Mouse (Mus musculus): Measurements from ENCODE around the gene Olfr1329.
"Not testable (repeated sequence)": the region's sequence is repeated elsewhere in the genome, so short reads cannot be mapped to it uniquely, and the experiment has no call there.

Gene Olfr1329

DNA sequence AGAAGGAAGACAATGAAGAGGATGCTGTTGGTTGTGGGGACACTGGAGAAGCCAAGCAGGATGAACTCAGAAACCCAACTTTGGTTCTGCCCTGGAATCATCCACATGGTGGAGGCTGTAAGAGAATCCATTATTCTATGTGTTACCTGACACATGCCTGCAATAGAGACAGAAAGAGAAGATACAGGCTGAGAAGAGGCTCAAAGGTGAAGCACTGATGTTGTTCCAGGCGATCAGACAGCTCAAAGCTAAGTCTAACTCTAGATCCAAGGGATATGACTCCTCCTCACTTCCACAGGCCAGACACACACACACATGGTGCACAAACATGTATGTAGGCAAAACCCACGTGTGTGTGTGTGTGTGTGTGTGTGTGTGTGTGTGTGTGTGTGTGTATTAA, at the start of gene Olfr1329:
TSS of gene Olfr1329 (minus strand) at position 101 of the 400 bp plus-strand sequence.
- not testable (repeated sequence) for DNase-seq

DNA sequence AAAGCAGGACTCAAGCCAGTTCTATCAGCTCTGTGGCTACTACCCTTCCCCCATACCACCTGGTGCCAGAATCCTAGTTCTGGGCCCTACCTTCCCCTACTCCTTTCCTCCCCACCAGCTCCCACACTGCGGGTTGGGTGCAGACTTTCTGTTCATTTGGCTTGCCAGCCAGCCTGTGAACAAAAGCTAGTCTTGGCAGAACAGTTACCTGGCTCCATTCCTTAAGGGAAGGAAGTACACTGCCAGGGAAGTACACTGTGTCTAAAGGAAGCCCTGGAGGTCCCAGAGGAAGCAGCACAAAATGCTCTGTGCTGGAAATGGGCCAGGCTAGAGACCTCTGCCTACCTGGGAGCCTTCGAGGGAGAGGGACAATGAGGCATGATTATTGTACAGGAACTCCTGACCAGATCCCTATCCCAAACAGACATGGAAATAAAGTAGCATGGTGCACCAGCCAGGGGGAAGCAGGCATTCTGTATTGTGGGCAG, 43.9 kb upstream of the Olfr1329 start, which contains the start of gene Lao1:
TSS of gene Lao1 (plus strand) at position 438 of the 488 bp plus-strand sequence.
- DNase-seq, result peak; percentile 39

DNA sequence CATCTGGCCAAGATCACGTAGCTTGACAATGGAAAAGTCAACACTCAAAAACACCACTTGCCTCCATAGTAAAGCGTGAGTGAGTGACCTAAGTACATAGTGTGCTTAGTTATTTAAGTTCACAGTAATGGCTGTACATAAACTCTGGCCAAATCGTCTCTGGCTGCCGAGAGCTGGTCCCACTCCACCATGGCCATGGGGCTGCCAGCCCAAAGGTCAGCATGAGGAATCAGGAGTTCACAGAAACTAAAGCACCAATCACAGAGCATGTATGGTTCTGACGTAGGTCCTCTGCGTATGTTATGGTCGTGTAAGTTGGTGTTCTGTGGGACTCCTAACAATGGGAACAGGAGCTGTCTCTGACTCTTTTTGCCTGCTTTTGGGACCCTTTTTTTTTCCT, 41.5 kb upstream of the Olfr1329 start:
- DNase-seq, result no peak

DNA sequence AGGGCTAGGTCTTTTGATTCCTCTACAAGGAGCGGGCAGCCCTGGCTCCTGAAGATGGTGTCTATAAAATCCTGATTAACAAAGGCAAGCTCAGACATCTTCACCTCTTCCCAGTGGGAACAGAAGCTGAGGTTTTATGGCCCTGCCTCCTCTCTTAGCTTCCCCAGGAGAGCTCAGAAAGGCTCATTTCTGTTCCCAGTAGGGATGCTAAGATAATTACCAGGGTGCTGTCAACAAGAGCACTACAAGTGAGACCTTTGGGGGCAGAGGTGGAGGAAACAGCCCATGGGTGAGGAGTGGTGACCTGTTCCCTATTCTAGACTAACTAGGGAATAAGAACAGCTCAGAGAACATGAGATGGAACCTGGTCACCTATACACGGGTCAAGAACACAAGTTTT, 21.2 kb upstream of the Olfr1329 start, which contains the start of gene Olfr1328:
TSS of gene Olfr1328 (minus strand) at position 101 of the 400 bp plus-strand sequence.
- DNase-seq, result no peak

DNA sequence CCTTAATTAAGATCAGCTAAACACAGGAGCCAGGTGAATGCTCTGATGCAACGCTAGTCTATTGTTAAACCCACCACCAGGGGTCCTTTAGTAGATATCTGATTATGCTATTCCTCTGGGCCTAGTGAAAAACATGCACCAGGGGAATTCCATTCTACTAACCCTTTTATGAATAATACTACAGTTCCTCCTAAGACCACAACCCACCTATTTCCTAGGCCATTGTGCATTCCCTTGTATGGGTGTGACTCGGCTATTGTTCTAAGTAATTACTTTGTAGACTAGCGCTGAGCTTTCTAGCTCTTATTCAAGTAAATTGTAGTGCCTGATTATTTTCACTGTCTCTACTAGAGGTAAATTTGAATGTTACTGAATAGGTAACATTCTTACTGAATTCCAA, 14.1 kb upstream of the Olfr1329 start:
- not testable (repeated sequence) for DNase-seq

DNA sequence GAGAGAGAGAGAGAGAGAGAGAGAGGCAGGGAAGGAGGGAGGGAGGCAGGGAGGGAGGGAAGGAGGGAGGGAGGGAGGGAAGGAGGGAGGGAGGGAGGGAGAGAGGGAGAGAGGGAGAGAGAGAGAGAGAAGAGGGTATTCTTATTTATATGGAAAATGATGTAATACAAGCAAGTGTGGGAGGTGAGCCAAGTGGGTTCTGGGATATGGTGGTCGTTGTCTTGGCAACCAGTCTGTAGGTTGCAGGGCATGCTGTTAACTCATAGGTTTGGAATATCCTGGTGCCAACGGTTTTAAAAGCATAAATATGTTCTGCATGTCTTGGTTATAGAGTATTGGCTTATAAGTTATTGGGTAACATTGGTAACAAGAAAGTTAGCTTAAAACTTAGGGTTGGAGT, 15.3 kb downstream of the Olfr1329 start:
- DNase-seq, result no peak

DNA sequence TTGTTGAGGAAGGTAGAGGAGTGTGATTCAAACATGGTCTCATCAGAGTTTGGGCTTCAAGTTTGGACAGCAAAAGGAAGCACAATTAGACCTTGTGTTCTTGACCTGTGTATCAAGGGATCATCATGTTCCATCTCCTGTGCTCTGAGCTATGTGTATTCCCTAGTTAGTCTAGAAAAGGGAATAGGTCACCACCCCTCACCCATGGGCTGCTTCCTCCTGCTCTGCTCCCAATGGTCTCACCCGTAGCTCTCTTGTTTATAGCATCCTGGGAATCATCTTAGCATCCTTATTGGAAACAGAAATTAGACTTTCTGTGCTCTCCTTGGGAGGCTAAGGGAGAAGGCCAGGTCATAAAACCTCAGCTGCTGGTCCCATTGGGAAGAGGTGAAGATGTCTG, 29.0 kb downstream of the Olfr1329 start, which contains the start of gene Olfr1330:
TSS of gene Olfr1330 (plus strand) at position 301 of the 400 bp plus-strand sequence.
- DNase-seq, result no peak

DNA sequence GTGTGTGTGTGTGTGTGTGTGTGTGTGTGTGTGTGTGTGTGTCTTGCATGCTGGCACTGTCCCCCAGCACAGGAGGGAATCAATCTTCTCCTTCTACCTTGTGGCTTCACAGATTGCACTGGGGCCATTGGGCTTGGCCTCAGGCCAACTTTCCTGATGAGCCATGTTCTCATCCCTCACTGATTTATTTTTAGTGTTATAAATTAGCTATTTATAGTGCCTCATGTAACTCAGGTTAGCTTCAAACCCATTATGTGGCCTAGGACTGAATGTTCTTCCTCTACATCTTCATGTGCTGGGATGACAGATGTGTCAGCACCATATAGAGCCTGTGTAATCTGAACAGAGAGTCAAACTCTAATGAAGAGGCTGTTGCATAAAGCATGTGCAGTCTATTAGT, 49.7 kb downstream of the Olfr1329 start:
- DNase-seq, result no peak

Data from kidney, adult 9 months (tissue).